Mouse (Mus musculus): Measurements from ENCODE around the gene Dusp10. TPM values are rescaled to one million over a fixed set of nuclear protein-coding genes. Genes with fewer than 3 reads are reported as not detected.
A peak's percentile ranks its signal among the peaks of the same experiment; 100 is the strongest.

The Dusp10 gene
- total RNA-seq, 1 experiment = 5.4 TPM

DNA sequence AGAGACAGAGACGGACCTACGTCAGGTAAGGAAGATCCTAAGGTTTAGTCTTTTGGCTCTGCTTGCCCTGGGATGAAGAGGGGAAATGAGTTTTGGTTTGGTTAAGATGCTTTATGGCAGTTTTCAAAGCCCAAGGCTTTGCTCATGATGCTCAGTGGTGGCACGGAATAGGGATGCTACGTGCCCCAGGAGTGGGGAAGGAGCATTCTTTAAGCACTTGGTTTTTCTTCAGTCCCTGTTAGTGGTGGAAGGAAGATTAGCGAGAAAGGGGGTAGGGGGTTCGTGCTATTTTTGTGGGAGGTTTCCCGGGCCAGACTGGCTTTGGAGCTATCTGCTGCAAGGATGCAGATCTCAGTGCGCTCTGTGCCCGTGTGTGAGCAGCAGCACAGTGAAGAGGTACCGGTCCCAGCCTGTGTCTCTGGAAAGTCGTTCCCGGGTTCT, 21.7 kb downstream of the Dusp10 start:
- in situ Hi-C loops (cut with MboI; ENCODE audit: low sequenced_read_pairs in 2 of 2, unreplicated experiment in 2 of 2) = no loop called here
- Histone ChIP-seq H3K27ac (ENCODE audit: insufficient read depth, low read depth, low read length, poor library complexity, severe bottlenecking) (no peak overlapping the region), H3K9ac (ENCODE audit: insufficient read depth, low read depth, low read length, poor library complexity, severe bottlenecking) (peak overlapping the region; percentile 73; the same call in 1 of the 2 replicates), H3K9me3 (ENCODE audit: control insufficient read depth, insufficient read depth, low read depth, low read length) (no peaks in the 10 kb centered on the region), H3K4me1 (ENCODE audit: control insufficient read depth in 2 of 2, insufficient read depth in 2 of 2, low read length in 2 of 2, poor library complexity in 1 of 2) (peaks cover 0 to 3% of the 10 kb centered on the region in 2 experiments; a peak in 1 of 4 replicates), H3K4me3 (ENCODE audit: insufficient read depth in 1 of 2, low read depth in 1 of 2, low read length in 2 of 2, poor library complexity in 1 of 2, severe bottlenecking in 1 of 2) (peak overlapping the region; percentile 62), H3K36me3 (ENCODE audit: control insufficient read depth, insufficient read depth, low read length, poor library complexity, severe bottlenecking) (no peaks in the 10 kb centered on the region)
- no peak for TF ChIP-seq MAFK (IDR thresholded peaks at IDR 0.05; ENCODE audit: insufficient read depth, low read depth, low read length)
- no peak for DNase-seq (ENCODE audit: low read depth, low spot score)

DNA sequence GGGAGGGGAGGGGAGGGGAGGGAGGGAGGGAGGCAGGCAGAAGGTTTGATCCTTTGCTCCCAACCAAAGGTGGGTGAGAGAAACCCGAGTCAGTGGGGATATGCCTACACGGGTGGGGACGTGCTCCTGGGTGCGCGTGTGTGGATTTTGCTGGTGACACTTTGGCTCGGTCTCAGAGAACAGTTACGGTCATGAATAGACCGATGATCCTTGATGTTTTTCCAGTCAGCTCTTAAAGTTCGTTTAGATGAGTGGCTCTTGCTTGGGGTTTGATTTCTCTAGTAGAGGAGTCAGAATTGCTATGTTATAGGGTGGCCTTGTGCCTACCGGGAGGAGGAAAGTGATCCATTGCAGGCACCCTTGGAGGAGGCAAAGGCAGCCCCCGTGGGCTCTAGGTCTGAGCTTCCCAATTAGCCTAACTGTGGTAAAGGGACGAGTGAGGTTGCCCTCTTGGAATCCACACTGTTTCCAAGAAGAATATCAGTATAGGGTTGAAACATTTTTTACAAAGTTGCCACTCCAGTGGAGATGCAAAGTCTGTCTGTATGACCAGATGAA, 22.3 kb downstream of the Dusp10 start:
- Histone ChIP-seq H3K9me3 (ENCODE audit: control insufficient read depth, insufficient read depth, low read depth, low read length) (no peaks in the 10 kb centered on the region), H3K36me3 (ENCODE audit: control insufficient read depth, insufficient read depth, low read length, poor library complexity, severe bottlenecking) (no peaks in the 10 kb centered on the region), H3K9ac (ENCODE audit: insufficient read depth, low read depth, low read length, poor library complexity, severe bottlenecking) (no peak overlapping the region), H3K27ac (ENCODE audit: insufficient read depth, low read depth, low read length, poor library complexity, severe bottlenecking) (no peak overlapping the region), H3K4me1 (ENCODE audit: control insufficient read depth in 2 of 2, insufficient read depth in 2 of 2, low read length in 2 of 2, poor library complexity in 1 of 2) (peaks cover 0 to 3% of the 10 kb centered on the region in 2 experiments; a peak in 1 of 4 replicates), H3K4me3 (ENCODE audit: insufficient read depth in 1 of 2, low read depth in 1 of 2, low read length in 2 of 2, poor library complexity in 1 of 2, severe bottlenecking in 1 of 2) (peak overlapping the region in 1 of 2 experiments; percentile 21; a peak in 1 of 4 replicates)
- TF ChIP-seq ZC3H11A (IDR thresholded peaks at IDR 0.05; ENCODE audit: borderline replicate concordance, low read depth, low read length) (no peak), CHD2 (IDR thresholded peaks at IDR 0.05; ENCODE audit: low read depth, low read length) (no peak)
- no peak for DNase-seq (ENCODE audit: low read depth, low spot score)
- in situ Hi-C loops (cut with MboI; ENCODE audit: low sequenced_read_pairs in 2 of 2, unreplicated experiment in 2 of 2) = no loop called here

DNA sequence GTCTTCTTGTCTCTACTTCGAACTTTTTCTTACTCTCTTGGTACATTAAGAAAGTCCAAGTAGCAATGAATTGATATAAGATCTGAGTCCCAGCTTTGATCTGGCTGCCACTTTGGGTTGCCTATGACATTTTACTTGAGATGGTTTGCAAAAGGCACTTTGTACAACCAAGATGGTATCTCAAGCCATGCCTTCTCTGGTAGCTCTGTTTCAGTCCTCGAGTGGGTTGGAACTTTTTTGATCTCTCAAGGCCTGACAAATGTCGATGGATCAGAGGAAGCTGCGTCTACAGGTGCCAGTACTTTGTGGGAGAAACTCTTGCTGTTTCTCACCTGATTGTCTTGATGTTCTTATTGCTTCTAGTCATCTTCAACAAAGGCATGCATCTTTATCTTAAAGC, 24.7 kb downstream of the Dusp10 start:
- in situ Hi-C loops (cut with MboI; ENCODE audit: low sequenced_read_pairs in 2 of 2, unreplicated experiment in 2 of 2) = no loop called here
- no peak for DNase-seq (ENCODE audit: low read depth, low spot score)
- Histone ChIP-seq H3K4me1 (ENCODE audit: control insufficient read depth in 2 of 2, insufficient read depth in 2 of 2, low read length in 2 of 2, poor library complexity in 1 of 2) (peaks cover 2% of the 10 kb centered on the region in 2 experiments; a peak in 1 of 4 replicates), H3K36me3 (ENCODE audit: control insufficient read depth, insufficient read depth, low read length, poor library complexity, severe bottlenecking) (no peaks in the 10 kb centered on the region), H3K9me3 (ENCODE audit: control insufficient read depth, insufficient read depth, low read depth, low read length) (no peaks in the 10 kb centered on the region), H3K9ac (ENCODE audit: insufficient read depth, low read depth, low read length, poor library complexity, severe bottlenecking) (no peak overlapping the region), H3K27ac (ENCODE audit: insufficient read depth, low read depth, low read length, poor library complexity, severe bottlenecking) (no peak overlapping the region), H3K4me3 (ENCODE audit: insufficient read depth in 1 of 2, low read depth in 1 of 2, low read length in 2 of 2, poor library complexity in 1 of 2, severe bottlenecking in 1 of 2) (no peak overlapping the region)
- TF ChIP-seq CHD2 (IDR thresholded peaks at IDR 0.05; ENCODE audit: low read depth, low read length) (no peak), MAFK (IDR thresholded peaks at IDR 0.05; ENCODE audit: insufficient read depth, low read depth, low read length) (no peak), ZC3H11A (IDR thresholded peaks at IDR 0.05; ENCODE audit: borderline replicate concordance, low read depth, low read length) (no peak), HCFC1 (IDR thresholded peaks at IDR 0.05; ENCODE audit: borderline replicate concordance, insufficient read depth, low read length) (no peak), ZNF384 (IDR thresholded peaks at IDR 0.05; ENCODE audit: low read depth, low read length) (no peak)

- Histone ChIP-seq H3K4me1 (ENCODE audit: control insufficient read depth in 2 of 2, insufficient read depth in 2 of 2, low read length in 2 of 2, poor library complexity in 1 of 2) (peaks cover 2% of the 10 kb centered on the region in 2 experiments; a peak in 1 of 4 replicates), H3K36me3 (ENCODE audit: control insufficient read depth, insufficient read depth, low read length, poor library complexity, severe bottlenecking) (no peaks in the 10 kb centered on the region), H3K27ac (ENCODE audit: insufficient read depth, low read depth, low read length, poor library complexity, severe bottlenecking) (no peak overlapping the region), H3K4me3 (ENCODE audit: insufficient read depth in 1 of 2, low read depth in 1 of 2, low read length in 2 of 2, poor library complexity in 1 of 2, severe bottlenecking in 1 of 2) (no peak overlapping the region), H3K9ac (ENCODE audit: insufficient read depth, low read depth, low read length, poor library complexity, severe bottlenecking) (no peak overlapping the region), H3K9me3 (ENCODE audit: control insufficient read depth, insufficient read depth, low read depth, low read length) (no peaks in the 10 kb centered on the region)
- no peak for TF ChIP-seq ZNF384 (IDR thresholded peaks at IDR 0.05; ENCODE audit: low read depth, low read length)
- TF ChIP-seq CHD2 (IDR thresholded peaks at IDR 0.05; ENCODE audit: low read depth, low read length) = no peak
- no peak for TF ChIP-seq HCFC1 (IDR thresholded peaks at IDR 0.05; ENCODE audit: borderline replicate concordance, insufficient read depth, low read length)
- TF ChIP-seq ZC3H11A (IDR thresholded peaks at IDR 0.05; ENCODE audit: borderline replicate concordance, low read depth, low read length) = no peak
- TF ChIP-seq MAFK (IDR thresholded peaks at IDR 0.05; ENCODE audit: insufficient read depth, low read depth, low read length) = no peak
- in situ Hi-C loops (cut with MboI; ENCODE audit: low sequenced_read_pairs in 2 of 2, unreplicated experiment in 2 of 2) = no loop called here
- DNase-seq (ENCODE audit: low read depth, low spot score) = no peak
Measured at GRCm38 (mm10) chr1:184039301-184039700, 26.2 kb downstream of the Dusp10 start.

GRCm38 (mm10) chr1:184040181-184040580, 27.1 kb downstream of the Dusp10 start:
- in situ Hi-C loops (cut with MboI; ENCODE audit: low sequenced_read_pairs in 2 of 2, unreplicated experiment in 2 of 2) = no loop called here
- no peak for DNase-seq (ENCODE audit: low read depth, low spot score)
- H3K9ac ChIP-seq (ENCODE audit: insufficient read depth, low read depth, low read length, poor library complexity, severe bottlenecking) = no peak overlapping the region
- H3K9me3 ChIP-seq (ENCODE audit: control insufficient read depth, insufficient read depth, low read depth, low read length) = no peaks in the 10 kb centered on the region
- no peak overlapping the region for H3K27ac ChIP-seq (ENCODE audit: insufficient read depth, low read depth, low read length, poor library complexity, severe bottlenecking)
- peaks cover 2% of the 10 kb centered on the region in 2 experiments; a peak in 1 of 4 replicates for H3K4me1 ChIP-seq (ENCODE audit: control insufficient read depth in 2 of 2, insufficient read depth in 2 of 2, low read length in 2 of 2, poor library complexity in 1 of 2)
- no peaks in the 10 kb centered on the region for H3K36me3 ChIP-seq (ENCODE audit: control insufficient read depth, insufficient read depth, low read length, poor library complexity, severe bottlenecking)
- H3K4me3 ChIP-seq (ENCODE audit: insufficient read depth in 1 of 2, low read depth in 1 of 2, low read length in 2 of 2, poor library complexity in 1 of 2, severe bottlenecking in 1 of 2) = no peak overlapping the region
- TF ChIP-seq ZC3H11A (IDR thresholded peaks at IDR 0.05; ENCODE audit: borderline replicate concordance, low read depth, low read length) = no peak
- no peak for TF ChIP-seq CHD2 (IDR thresholded peaks at IDR 0.05; ENCODE audit: low read depth, low read length)
- no peak for TF ChIP-seq ZNF384 (IDR thresholded peaks at IDR 0.05; ENCODE audit: low read depth, low read length)
- TF ChIP-seq MAFK (IDR thresholded peaks at IDR 0.05; ENCODE audit: insufficient read depth, low read depth, low read length) = no peak
- no peak for TF ChIP-seq HCFC1 (IDR thresholded peaks at IDR 0.05; ENCODE audit: borderline replicate concordance, insufficient read depth, low read length)
